Mouse (Mus musculus) stomach, postnatal 0 days (tissue): ENCODE measurements at regions not wholly inside any gene's neighbourhood (a gene's known extent, or its start where the extent isn't known, plus 50 kb on each side); places are given as distances from the start of the nearest gene placed in this dataset.

Source experiments
- CTCF ChIP-seq: IDR thresholded peaks from 2 replicates; pipeline ENCODE4 v1.5.1; 2016; ENCODE audit warnings: antibody characterized with exemption, low read depth, mild to moderate bottlenecking, moderate library complexity
- EP300 ChIP-seq: optimal IDR thresholded peaks from 2 replicates; pipeline ENCODE3; 2016; ENCODE audit warnings: antibody characterized with exemption

DNA sequence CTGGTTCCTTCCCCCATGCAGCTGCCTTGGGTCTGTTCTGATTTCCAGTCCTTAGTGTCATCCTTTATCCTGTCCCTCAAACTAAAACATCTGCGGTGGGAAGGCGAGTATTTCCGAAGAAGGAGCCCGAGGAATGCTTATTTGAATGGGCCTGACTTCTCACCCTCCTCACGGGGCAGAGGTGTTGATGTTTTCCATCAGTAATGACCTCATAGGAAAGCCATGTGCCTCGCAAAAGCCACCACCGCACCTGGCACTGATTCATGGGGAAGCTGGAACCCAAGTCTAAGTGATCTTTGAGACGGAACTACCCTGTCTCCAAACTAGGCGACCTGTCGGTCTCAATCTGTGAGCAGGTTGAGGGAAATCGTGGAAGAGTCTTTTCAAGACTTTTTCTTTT is 117.8 kb upstream of the Dkk2 start:
- TF ChIP-seq EP300 (no peak), CTCF (no peak)
